Mouse (Mus musculus): Measurements from ENCODE around the gene Pde5a. TPM values are rescaled to one million over a fixed set of nuclear protein-coding genes. Genes with fewer than 3 reads are reported as not detected.

Gene Pde5a
- total and polyA plus RNA-seq, 2 experiments from 2014 or later: 1.00 to 6.1 TPM

- H3K4me1 ChIP-seq (ENCODE audit: control insufficient read depth, insufficient read depth): no peaks in the 10 kb centered on the region
- TF ChIP-seq CTCF (IDR thresholded peaks at IDR 0.05; ENCODE audit: low read depth) (no peak), EP300 (IDR thresholded peaks at IDR 0.05; ENCODE audit: low read depth) (no peak)
- no peaks in the 10 kb centered on the region for H3K9me3 ChIP-seq (replicated peaks; ENCODE audit: control insufficient read depth, low read length)
- 68% methylated on average over 1 of the region's 1 CpGs for WGBS
- no peak overlapping the region for H3K27ac ChIP-seq (ENCODE audit: low read depth)
- no peak overlapping the region for H3K9ac ChIP-seq (replicated peaks; ENCODE audit: low read depth, low read length)
- ATAC-seq (ENCODE audit: insufficient read depth, low read depth): no peak
- no peaks in the 10 kb centered on the region for H3K27me3 ChIP-seq (ENCODE audit: control insufficient read depth, insufficient read depth, low read length)
- DNase-seq (ENCODE audit: low spot score): no peak
- H3K36me3 ChIP-seq (replicated peaks; ENCODE audit: control insufficient read depth, insufficient read depth, low read length): no peaks in the 10 kb centered on the region
- no peak overlapping the region for H3K4me3 ChIP-seq (ENCODE audit: low read depth, low read length)
- no peak overlapping the region for H3K4me2 ChIP-seq (ENCODE audit: low read depth, low read length)
Observed at GRCm38 (mm10) chr3:122871596-122871995, 142.8 kb downstream of the Pde5a start.

- no peak overlapping the region for H3K27ac ChIP-seq (ENCODE audit: low read depth)
- H3K4me2 ChIP-seq (ENCODE audit: low read depth, low read length): no peak overlapping the region
- H3K9ac ChIP-seq (replicated peaks; ENCODE audit: low read depth, low read length): no peak overlapping the region
- ATAC-seq (ENCODE audit: insufficient read depth, low read depth) (no peak), DNase-seq (ENCODE audit: low spot score) (no peak)
- no peaks in the 10 kb centered on the region for H3K4me1 ChIP-seq (ENCODE audit: control insufficient read depth, insufficient read depth)
- H3K4me3 ChIP-seq (ENCODE audit: low read depth, low read length): no peak overlapping the region
- H3K9me3 ChIP-seq (replicated peaks; ENCODE audit: control insufficient read depth, low read length): no peaks in the 10 kb centered on the region
- TF ChIP-seq CTCF (IDR thresholded peaks at IDR 0.05; ENCODE audit: low read depth) (no peak), EP300 (IDR thresholded peaks at IDR 0.05; ENCODE audit: low read depth) (no peak)
- H3K36me3 ChIP-seq (replicated peaks; ENCODE audit: control insufficient read depth, insufficient read depth, low read length): no peaks in the 10 kb centered on the region
- no peaks in the 10 kb centered on the region for H3K27me3 ChIP-seq (ENCODE audit: control insufficient read depth, insufficient read depth, low read length)
- WGBS: 72% methylated on average over 2 of the region's 2 CpGs
Observed at GRCm38 (mm10) chr3:122876870-122877269, 148.1 kb downstream of the Pde5a start.

- TF ChIP-seq CTCF (IDR thresholded peaks at IDR 0.05; ENCODE audit: low read depth) (no peak), EP300 (IDR thresholded peaks at IDR 0.05; ENCODE audit: low read depth) (no peak)
- no peaks in the 10 kb centered on the region for H3K27me3 ChIP-seq (ENCODE audit: control insufficient read depth, insufficient read depth, low read length)
- H3K4me1 ChIP-seq (ENCODE audit: control insufficient read depth, insufficient read depth): no peaks in the 10 kb centered on the region
- no peak overlapping the region for H3K27ac ChIP-seq (ENCODE audit: low read depth)
- H3K9ac ChIP-seq (replicated peaks; ENCODE audit: low read depth, low read length): no peak overlapping the region
- 64% methylated on average over 3 of the region's 3 CpGs for WGBS
- no peak for ATAC-seq (ENCODE audit: insufficient read depth, low read depth)
- no peak overlapping the region for H3K4me2 ChIP-seq (ENCODE audit: low read depth, low read length)
- no peak overlapping the region for H3K4me3 ChIP-seq (ENCODE audit: low read depth, low read length)
- no peak for DNase-seq (ENCODE audit: low spot score)
- no peaks in the 10 kb centered on the region for H3K36me3 ChIP-seq (replicated peaks; ENCODE audit: control insufficient read depth, insufficient read depth, low read length)
- no peaks in the 10 kb centered on the region for H3K9me3 ChIP-seq (replicated peaks; ENCODE audit: control insufficient read depth, low read length)
Observed at GRCm38 (mm10) chr3:122877543-122877942, 148.8 kb downstream of the Pde5a start.

- no peaks in the 10 kb centered on the region for H3K27me3 ChIP-seq (ENCODE audit: control insufficient read depth, insufficient read depth, low read length)
- no peaks in the 10 kb centered on the region for H3K36me3 ChIP-seq (replicated peaks; ENCODE audit: control insufficient read depth, insufficient read depth, low read length)
- H3K9me3 ChIP-seq (replicated peaks; ENCODE audit: control insufficient read depth, low read length): no peaks in the 10 kb centered on the region
- no peak overlapping the region for H3K4me2 ChIP-seq (ENCODE audit: low read depth, low read length)
- TF ChIP-seq EP300 (IDR thresholded peaks at IDR 0.05; ENCODE audit: low read depth) (no peak), CTCF (IDR thresholded peaks at IDR 0.05; ENCODE audit: low read depth) (no peak)
- DNase-seq (ENCODE audit: low spot score): no peak
- ATAC-seq (ENCODE audit: insufficient read depth, low read depth): no peak
- no peak overlapping the region for H3K9ac ChIP-seq (replicated peaks; ENCODE audit: low read depth, low read length)
- no peak overlapping the region for H3K27ac ChIP-seq (ENCODE audit: low read depth)
- WGBS: 61% methylated on average over 8 of the region's 8 CpGs
- no peaks in the 10 kb centered on the region for H3K4me1 ChIP-seq (ENCODE audit: control insufficient read depth, insufficient read depth)
- no peak overlapping the region for H3K4me3 ChIP-seq (ENCODE audit: low read depth, low read length)
Observed at GRCm38 (mm10) chr3:122878705-122879315, 150.1 kb downstream of the Pde5a start.

- TF ChIP-seq EP300 (IDR thresholded peaks at IDR 0.05; ENCODE audit: low read depth) (no peak), CTCF (IDR thresholded peaks at IDR 0.05; ENCODE audit: low read depth) (no peak)
- Histone ChIP-seq H3K9ac (replicated peaks; ENCODE audit: low read depth, low read length) (no peak overlapping the region), H3K27me3 (ENCODE audit: control insufficient read depth, insufficient read depth, low read length) (no peaks in the 10 kb centered on the region), H3K4me3 (ENCODE audit: low read depth, low read length) (no peak overlapping the region), H3K4me2 (ENCODE audit: low read depth, low read length) (no peak overlapping the region), H3K9me3 (replicated peaks; ENCODE audit: control insufficient read depth, low read length) (no peaks in the 10 kb centered on the region), H3K27ac (ENCODE audit: low read depth) (no peak overlapping the region), H3K36me3 (replicated peaks; ENCODE audit: control insufficient read depth, insufficient read depth, low read length) (no peaks in the 10 kb centered on the region), H3K4me1 (ENCODE audit: control insufficient read depth, insufficient read depth) (no peaks in the 10 kb centered on the region)
- DNase-seq (ENCODE audit: low spot score): no peak
- ATAC-seq (ENCODE audit: insufficient read depth, low read depth): no peak
- 71% methylated on average over 4 of the region's 4 CpGs for WGBS
Observed at GRCm38 (mm10) chr3:122887505-122888301, 159.0 kb downstream of the Pde5a start.
